ENCODE assay signal across 16 mouse cellular contexts in genomic region chr7:111877591-111877990, GRCm38 (mm10).
"Had no signal": no experiment of that assay in that cellular context is flagged by ENCODE, and none has a peak within 500 bp of the region (broad histone marks: within the 10 kb centered on the region; RNA-seq: fewer than 3 reads in every experiment).

No protein-coding gene starts in this region.

- H3K9me3 ChIP-seq: lung, embryonic 15.5 days; midbrain, embryonic 10.5 days; midbrain, embryonic 12.5 days; neural tube, embryonic 13.5 days; neural tube, embryonic 15.5 days had no signal

- H3K4me2 ChIP-seq: lung, embryonic 15.5 days; midbrain, embryonic 12.5 days; neural tube, embryonic 13.5 days; neural tube, embryonic 15.5 days had no signal

- H3K9ac ChIP-seq: liver, embryonic 14.5 days; lung, embryonic 15.5 days; midbrain, embryonic 12.5 days; neural tube, embryonic 13.5 days; neural tube, embryonic 15.5 days had no signal

- H3K4me1 ChIP-seq: midbrain, embryonic 10.5 days; midbrain, embryonic 12.5 days; neural tube, embryonic 13.5 days; neural tube, embryonic 15.5 days had no signal

- H3K27me3 ChIP-seq: lung, embryonic 15.5 days; midbrain, embryonic 12.5 days; neural tube, embryonic 13.5 days; neural tube, embryonic 15.5 days had no signal

- H3K27ac ChIP-seq: liver, embryonic 14.5 days; lung, embryonic 15.5 days; midbrain, embryonic 10.5 days; midbrain, embryonic 12.5 days; neural tube, embryonic 13.5 days; neural tube, embryonic 15.5 days had no signal

- DNase-seq: lung, adult 18-20 months; lung, postnatal 10 days; lung, postnatal 4 days; midbrain, embryonic 14.5 days; right cerebral cortex, postnatal 14 days; thymus, adult 2 months; thymus, postnatal 14 days; thymus, postnatal 36 days had no signal

- H3K36me3 ChIP-seq: lung, embryonic 15.5 days; midbrain, embryonic 10.5 days; midbrain, embryonic 12.5 days; neural tube, embryonic 13.5 days; neural tube, embryonic 15.5 days had no signal

- ATAC-seq: midbrain, embryonic 16.5 days had no signal

- H3K4me3 ChIP-seq: lung, embryonic 15.5 days; midbrain, embryonic 10.5 days; midbrain, embryonic 12.5 days; myocyte; neural tube, embryonic 13.5 days; neural tube, embryonic 15.5 days had no signal
